Mouse (Mus musculus) stomach, embryonic 16.5 days (tissue): ENCODE measurements around the gene Slc34a3. TPM values are rescaled to one million over a fixed set of nuclear protein-coding genes. Genes with fewer than 3 reads are reported as not detected.

Source experiments
- ATAC-seq: fragments of 200-750 bp; cut with Nextera tagmentation; 2 replicates; pipeline ENCODE4 v1.8.0; 2017; ENCODE audit warnings: moderate number of reproducible peaks, moderate TSS enrichment; ENCODE audit not compliant: insufficient read depth, low FRiP score
- H3K27ac ChIP-seq: fragments of 300-500 bp; sonication (generic); 2 replicates; pipeline ENCODE4 v1.5.1; 2014; ENCODE audit warnings: low read length
- H3K27me3 ChIP-seq: fragments of 300-500 bp; sonication (generic); 2 replicates; pipeline ENCODE4 v1.6.1; 2014; ENCODE audit warnings: low read length, control low read depth, mixed read lengths; ENCODE audit not compliant: control insufficient read depth, insufficient read depth
- H3K36me3 ChIP-seq: fragments of 300-500 bp; sonication (generic); 2 replicates; pipeline ENCODE4 v1.6.1; 2014; ENCODE audit warnings: low read length; ENCODE audit not compliant: control insufficient read depth, insufficient read depth
- H3K4me1 ChIP-seq: fragments of 300-500 bp; sonication (generic); 2 replicates; pipeline ENCODE4 v1.6.1; 2014; ENCODE audit warnings: low read length, control low read depth, mixed read lengths; ENCODE audit not compliant: control insufficient read depth, insufficient read depth
- H3K4me2 ChIP-seq: fragments of 300-500 bp; sonication (generic); 2 replicates; pipeline ENCODE4 v1.6.1; 2014; ENCODE audit warnings: low read depth, low read length, mixed read lengths
- H3K4me3 ChIP-seq: fragments of 300-500 bp; sonication (generic); replicated peaks from 2 replicates; pipeline ENCODE4 v1.5.1; 2014; ENCODE audit warnings: mild to moderate bottlenecking, low read length
- H3K9ac ChIP-seq: fragments of 300-500 bp; sonication (generic); 2 replicates; pipeline ENCODE4 v1.6.1; 2014; ENCODE audit warnings: low read length
- H3K9me3 ChIP-seq: fragments of 300-500 bp; sonication (generic); replicated peaks from 2 replicates; pipeline ENCODE4 v1.6.1; 2016; ENCODE audit warnings: low read length, control low read depth; ENCODE audit not compliant: control insufficient read depth
- WGBS: fragments of 180-500 bp; shearing (Covaris S2); extraction: QIAGEN DNeasy Blood & Tissue Kit; methylation state at CpG from one replicate; pipeline ENCODE4 v1.1.7; 2014; 5-methylcytosine and 5-hydroxymethylcytosine counted together
- polyA plus RNA-seq: library from polyadenylated mRNA; unstranded; fragments of >200 nt; fragmentation: Nextera tagmentation; extraction: Ambion mirVana; gene quantifications from 2 replicates; pipeline ENCODE4 v1.2.1, GENCODE M21; 2015

Gene Slc34a3
- polyA plus RNA-seq, 1 experiment from 2014 or later, result 0.71 TPM

DNA sequence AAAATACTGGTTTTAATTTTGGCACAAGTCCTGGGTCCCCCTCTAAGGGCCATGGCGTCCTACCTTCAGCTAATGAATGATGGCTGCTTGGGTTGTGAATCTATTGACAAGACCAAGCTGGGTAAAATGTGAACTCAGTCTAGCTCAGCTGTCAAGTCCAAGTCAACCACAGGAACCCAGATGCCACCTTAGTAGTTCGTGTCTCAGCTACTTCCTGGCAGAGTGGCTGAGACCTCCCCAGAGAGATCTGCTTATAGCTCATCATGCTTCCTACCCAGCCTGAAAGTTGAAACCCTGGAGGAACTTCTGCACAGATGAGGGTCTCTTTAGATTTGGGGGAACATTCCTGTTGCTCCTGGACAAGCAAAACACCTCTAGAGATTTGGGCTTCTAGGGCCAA lies 50.8 kb downstream of the Slc34a3 start:
- ATAC-seq, result no peak
- no peaks in the 10 kb centered on the region for H3K36me3 ChIP-seq
- H3K27ac ChIP-seq, result no peak overlapping the region
- no peak overlapping the region for H3K9ac ChIP-seq
- H3K4me1 ChIP-seq, result peaks cover 22% of the 10 kb centered on the region
- H3K27me3 ChIP-seq, result peaks cover 30% of the 10 kb centered on the region
- H3K4me3 ChIP-seq, result 0 out of 2 replicates have a peak overlapping the region, but pooled peaks have one; percentile 35
- H3K4me2 ChIP-seq, result peak overlapping the region; percentile 85
- no peaks in the 10 kb centered on the region for H3K9me3 ChIP-seq
- WGBS, result 59% methylated on average over 2 of the region's 2 CpGs

DNA sequence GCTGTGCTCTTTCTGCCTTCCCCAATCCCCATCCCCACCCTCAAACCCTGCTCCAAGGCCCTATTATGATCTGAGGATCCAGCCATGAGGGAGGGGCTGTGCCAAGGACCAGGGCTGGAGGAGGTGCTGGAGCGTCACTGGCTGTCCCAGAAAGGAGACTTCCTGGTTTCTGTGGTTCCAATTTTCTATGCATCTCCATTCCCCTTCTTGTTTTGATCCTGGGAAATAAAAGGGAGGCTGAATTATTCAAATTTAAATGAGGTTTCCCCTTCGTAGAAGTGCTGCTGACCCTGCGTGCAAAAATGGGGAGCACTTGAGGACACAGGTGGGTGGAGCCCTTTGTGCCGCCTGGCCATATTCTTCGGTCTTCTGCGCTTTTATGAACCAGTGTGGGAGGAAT lies 51.5 kb downstream of the Slc34a3 start:
- Histone ChIP-seq H3K9ac (peak overlapping the region; percentile 38; the same call in 1 of the 2 replicates), H3K27ac (no peak overlapping the region), H3K4me3 (peak overlapping the region; percentile 35), H3K36me3 (no peaks in the 10 kb centered on the region), H3K27me3 (peaks cover 30% of the 10 kb centered on the region), H3K9me3 (no peaks in the 10 kb centered on the region), H3K4me1 (peaks cover 29% of the 10 kb centered on the region), H3K4me2 (peak overlapping the region; percentile 85)
- WGBS, result 20% methylated on average over 6 of the region's 6 CpGs
- ATAC-seq, result no peak

DNA sequence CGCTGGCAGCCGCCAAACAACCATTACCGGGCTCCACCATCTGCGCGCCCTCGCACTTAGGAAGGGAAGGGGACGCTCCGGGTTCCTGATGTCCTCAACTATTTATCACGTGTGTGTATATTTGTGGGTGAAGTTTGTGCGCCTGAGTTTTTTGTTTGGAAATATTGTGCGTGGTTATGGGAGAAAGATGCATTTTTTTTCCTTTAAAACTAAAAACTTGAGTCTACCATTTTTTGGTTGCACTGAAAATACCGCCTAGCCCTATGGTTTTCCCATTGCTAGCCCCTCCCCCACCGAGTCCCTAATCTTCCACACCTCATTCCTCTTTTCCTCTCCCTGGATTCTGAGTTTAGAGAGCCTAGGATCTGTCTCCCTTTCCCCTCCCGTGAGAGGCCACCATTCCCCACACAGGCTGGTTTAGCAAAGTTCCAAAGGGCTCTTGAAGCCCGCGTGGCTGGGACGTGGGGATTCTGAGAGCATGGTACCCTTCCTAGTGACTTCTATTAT lies 52.2 kb downstream of the Slc34a3 start:
- peak overlapping the region; percentile 92 for H3K27ac ChIP-seq
- peak overlapping the region; percentile 76 for H3K9ac ChIP-seq
- H3K36me3 ChIP-seq, result no peaks in the 10 kb centered on the region
- WGBS, result 2% methylated on average over 17 of the region's 17 CpGs
- no peaks in the 10 kb centered on the region for H3K9me3 ChIP-seq
- peaks cover 30% of the 10 kb centered on the region for H3K27me3 ChIP-seq
- H3K4me3 ChIP-seq, result peak overlapping the region; percentile 60
- no peak for ATAC-seq
- H3K4me2 ChIP-seq, result peak overlapping the region; percentile 85
- H3K4me1 ChIP-seq, result peaks cover 36% of the 10 kb centered on the region

DNA sequence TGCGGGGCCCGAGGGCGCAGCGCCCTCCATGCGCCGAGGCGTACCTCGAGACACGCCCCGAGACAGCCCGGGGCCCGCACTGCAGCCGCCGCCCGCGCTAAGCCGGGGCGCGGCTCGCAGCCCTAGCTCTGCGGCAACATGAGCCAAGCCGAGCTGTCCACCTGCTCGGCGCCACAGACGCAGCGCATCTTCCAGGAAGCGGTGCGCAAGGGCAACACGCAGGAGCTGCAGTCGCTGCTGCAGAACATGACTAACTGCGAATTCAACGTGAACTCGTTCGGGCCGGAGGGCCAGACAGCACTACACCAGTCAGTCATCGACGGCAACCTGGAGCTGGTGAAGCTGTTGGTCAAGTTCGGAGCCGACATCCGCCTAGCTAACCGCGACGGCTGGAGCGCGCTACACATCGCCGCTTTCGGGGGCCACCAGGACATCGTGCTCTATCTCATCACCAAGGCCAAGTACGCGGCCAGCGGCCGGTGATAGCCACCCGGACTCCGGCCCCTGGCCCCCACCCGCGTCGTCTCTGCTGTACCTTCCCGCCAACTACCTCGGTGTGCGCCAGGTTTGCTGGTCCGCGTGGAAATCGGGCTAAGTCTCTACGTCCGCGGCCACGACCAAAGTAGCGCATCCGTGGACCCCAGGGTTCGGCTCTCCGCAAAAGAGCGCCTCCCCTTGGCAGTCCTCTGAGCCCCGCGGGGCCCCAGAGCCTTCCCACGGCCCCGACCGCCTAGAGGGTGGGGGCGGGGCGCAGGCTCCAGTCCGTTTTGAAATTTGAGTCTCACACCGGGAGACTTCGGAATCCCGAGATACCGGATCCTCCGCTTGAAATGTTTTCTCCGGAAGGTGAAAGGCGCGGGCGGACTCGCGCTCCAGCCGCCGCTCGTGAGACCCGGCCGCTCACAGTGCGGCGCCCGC lies 52.9 kb downstream of the Slc34a3 start:
- Histone ChIP-seq H3K4me2 (peak overlapping the region; percentile 85), H3K27ac (peak overlapping the region; percentile 92), H3K4me1 (peaks cover 42% of the 10 kb centered on the region), H3K36me3 (no peaks in the 10 kb centered on the region), H3K9ac (peak overlapping the region; percentile 76), H3K4me3 (peak overlapping the region; percentile 60), H3K27me3 (peaks cover 30% of the 10 kb centered on the region), H3K9me3 (no peaks in the 10 kb centered on the region)
- ATAC-seq, result peak; percentile 63
- WGBS, result under 1% methylated on average over 100 of the region's 100 CpGs

DNA sequence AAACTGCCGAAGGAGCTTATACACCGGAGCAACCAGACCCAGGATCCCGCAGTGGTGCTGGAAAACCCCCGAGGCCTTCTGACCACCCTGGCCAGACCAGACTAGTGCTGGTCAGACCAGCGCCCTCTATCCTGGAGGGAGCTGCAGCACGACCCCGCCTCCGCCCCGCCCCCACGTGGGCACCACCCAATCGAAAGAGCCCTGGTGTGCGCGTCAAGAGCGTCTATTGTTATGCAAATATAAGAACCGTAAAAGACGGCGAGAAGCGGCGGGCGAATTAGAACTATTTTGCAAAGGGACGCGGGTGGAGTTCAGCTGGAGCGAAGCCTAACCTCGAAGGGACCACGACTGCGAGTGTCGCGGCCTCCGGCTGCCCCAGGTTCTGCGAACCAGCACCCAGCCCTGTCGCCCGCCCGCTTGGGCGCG lies 53.7 kb downstream of the Slc34a3 start, which contains the start of gene Nrarp:
TSS of gene Nrarp (plus strand) at position 281 of the 426 bp plus-strand sequence.
- H3K27ac ChIP-seq, result peak within 1 kb of the TSS; percentile 92
- H3K27me3 ChIP-seq, result peaks cover 30% of the 10 kb centered on the region
- H3K9me3 ChIP-seq, result no peaks in the 10 kb centered on the region
- peak within 1 kb of the TSS; percentile 76 for H3K9ac ChIP-seq
- H3K4me3 ChIP-seq, result peak within 1 kb of the TSS; percentile 60
- H3K4me1 ChIP-seq, result peaks cover 36% of the 10 kb centered on the region
- WGBS, result under 1% methylated on average over 35 of the region's 35 CpGs
- peak; percentile 91 for ATAC-seq
- peak within 1 kb of the TSS; percentile 85 for H3K4me2 ChIP-seq
- no peaks in the 10 kb centered on the region for H3K36me3 ChIP-seq

DNA sequence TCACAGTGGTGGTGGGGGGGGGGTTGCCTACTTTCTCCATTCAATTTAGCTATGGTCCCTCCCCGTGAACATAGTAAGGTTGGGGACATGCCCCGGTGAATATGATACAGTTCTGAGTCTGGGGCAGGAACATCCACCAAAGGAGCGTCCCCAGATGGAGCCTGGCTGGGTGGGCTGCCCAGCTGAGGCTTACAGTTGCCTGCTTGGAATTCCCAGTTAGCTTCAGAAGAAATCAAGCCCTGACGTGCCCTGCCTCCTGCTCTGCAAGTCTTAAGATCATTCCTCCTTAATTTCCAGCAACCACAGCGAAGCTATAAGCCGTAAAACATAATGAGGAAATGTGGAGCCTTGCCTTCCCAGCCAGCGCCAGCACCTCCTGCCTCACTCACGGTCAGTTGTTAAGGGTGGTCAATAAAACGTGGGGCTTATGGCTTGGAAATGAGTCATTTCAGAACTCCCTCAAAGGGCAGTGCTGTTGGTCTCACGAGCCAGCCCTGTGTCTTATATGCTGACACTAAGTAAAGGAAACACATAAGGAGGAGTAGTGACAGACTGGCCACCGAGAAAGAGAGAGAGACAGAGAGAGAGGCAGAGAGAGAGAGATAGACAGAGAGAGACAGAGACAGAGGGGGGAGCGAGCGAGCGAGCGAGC lies 54.5 kb downstream of the Slc34a3 start:
- H3K27ac ChIP-seq, result peak overlapping the region; percentile 66
- ATAC-seq, result no peak
- WGBS, result 39% methylated on average over 15 of the region's 15 CpGs
- H3K27me3 ChIP-seq, result peaks cover 25% of the 10 kb centered on the region
- H3K9me3 ChIP-seq, result no peaks in the 10 kb centered on the region
- peak overlapping the region; percentile 54 for H3K9ac ChIP-seq
- peaks cover 32% of the 10 kb centered on the region for H3K4me1 ChIP-seq
- H3K36me3 ChIP-seq, result no peaks in the 10 kb centered on the region
- peak overlapping the region; percentile 60 for H3K4me3 ChIP-seq
- peak overlapping the region; percentile 85 for H3K4me2 ChIP-seq

Other genes with a start within 250 kb of the Slc34a3 start
- gene Nsmf, start 180.0 kb downstream of the Slc34a3 start, polyA plus RNA-seq, result 57.2 and 62.0 TPM in 2 replicates
- gene Entpd8, start 154.1 kb downstream of the Slc34a3 start, polyA plus RNA-seq, result 2.5 and 2.6 TPM in 2 replicates
- gene Noxa1, start 139.2 kb downstream of the Slc34a3 start, polyA plus RNA-seq, result 8.1 and 8.8 TPM in 2 replicates
- gene Nrarp, start 53.6 kb downstream of the Slc34a3 start, polyA plus RNA-seq, result 9.9 and 11.0 TPM in 2 replicates
- gene Tor4a, start 37.5 kb downstream of the Slc34a3 start, polyA plus RNA-seq, result 16.8 and 19.2 TPM in 2 replicates
- 102 and 109 TPM in 2 replicates for gene Nelfb, start 22.9 kb downstream of the Slc34a3 start, polyA plus RNA-seq
- gene Stpg3, start 19.7 kb downstream of the Slc34a3 start, polyA plus RNA-seq, result 0.06 TPM in 1 of 2 replicates, not detected in the other
- not detected in 2 replicates for gene Fam166a, start 15.6 kb downstream of the Slc34a3 start, polyA plus RNA-seq
- gene Tubb4b, start 9.7 kb downstream of the Slc34a3 start, polyA plus RNA-seq, result 631 and 720 TPM in 2 replicates
- 0.23 and 0.64 TPM in 2 replicates for gene Rnf224, start 2.4 kb upstream of the Slc34a3 start, polyA plus RNA-seq
- gene Rnf208, start 7.9 kb upstream of the Slc34a3 start, polyA plus RNA-seq, result 11.3 and 14.2 TPM in 2 replicates
- gene Cysrt1, start 8.1 kb upstream of the Slc34a3 start, polyA plus RNA-seq, result 66.0 and 120 TPM in 2 replicates
- 10.1 and 12.8 TPM in 2 replicates for gene AL732309.1, start 12.5 kb upstream of the Slc34a3 start, polyA plus RNA-seq
- 19.5 and 20.2 TPM in 2 replicates for gene Tmem203, start 21.1 kb upstream of the Slc34a3 start, polyA plus RNA-seq
- 17.9 and 19.0 TPM in 2 replicates for gene Tprn, start 28.3 kb upstream of the Slc34a3 start, polyA plus RNA-seq
- gene Ssna1, start 38.1 kb upstream of the Slc34a3 start, polyA plus RNA-seq, result 199 TPM in 2 replicates
- 123 and 134 TPM in 2 replicates for gene Anapc2, start 38.1 kb upstream of the Slc34a3 start, polyA plus RNA-seq
- not detected in 2 replicates for gene Tmem210, start 53.8 kb upstream of the Slc34a3 start, polyA plus RNA-seq
- gene Lrrc26, start 55.6 kb upstream of the Slc34a3 start, polyA plus RNA-seq, result 14.3 and 20.3 TPM in 2 replicates
- gene Grin1, start 84.8 kb upstream of the Slc34a3 start, polyA plus RNA-seq, result 2.0 and 2.3 TPM in 2 replicates
- gene Man1b1, start 98.0 kb upstream of the Slc34a3 start, polyA plus RNA-seq, result 46.0 and 47.0 TPM in 2 replicates
- gene Dpp7, start 122.0 kb upstream of the Slc34a3 start, polyA plus RNA-seq, result 23.8 and 26.8 TPM in 2 replicates
- gene Uap1l1, start 131.3 kb upstream of the Slc34a3 start, polyA plus RNA-seq, result 34.8 and 40.0 TPM in 2 replicates
- gene Sapcd2, start 138.0 kb upstream of the Slc34a3 start, polyA plus RNA-seq, result 30.7 and 35.9 TPM in 2 replicates
- gene Entpd2, start 161.5 kb upstream of the Slc34a3 start, polyA plus RNA-seq, result 16.6 and 19.4 TPM in 2 replicates
- gene Npdc1, start 165.0 kb upstream of the Slc34a3 start, polyA plus RNA-seq, result 54.9 and 66.1 TPM in 2 replicates
- gene Fut7, start 188.9 kb upstream of the Slc34a3 start, polyA plus RNA-seq, result 0.19 TPM in 1 of 2 replicates, not detected in the other
- gene Abca2, start 194.3 kb upstream of the Slc34a3 start, polyA plus RNA-seq, result 4.0 and 4.6 TPM in 2 replicates
- 60.5 and 113 TPM in 2 replicates for gene Clic3, start 222.5 kb upstream of the Slc34a3 start, polyA plus RNA-seq
- 44.1 and 49.4 TPM in 2 replicates for gene Paxx, start 226.7 kb upstream of the Slc34a3 start, polyA plus RNA-seq
- 6.1 and 6.7 TPM in 2 replicates for gene Ptgds, start 235.7 kb upstream of the Slc34a3 start, polyA plus RNA-seq